Mouse (Mus musculus): ENCODE measurements around the gene Tmem102. TPM values are rescaled to one million over a fixed set of nuclear protein-coding genes. Genes with fewer than 3 reads are reported as not detected.

Tmem102 gene
- total RNA-seq, 2 experiments from 2014 or later, result not detected

DNA sequence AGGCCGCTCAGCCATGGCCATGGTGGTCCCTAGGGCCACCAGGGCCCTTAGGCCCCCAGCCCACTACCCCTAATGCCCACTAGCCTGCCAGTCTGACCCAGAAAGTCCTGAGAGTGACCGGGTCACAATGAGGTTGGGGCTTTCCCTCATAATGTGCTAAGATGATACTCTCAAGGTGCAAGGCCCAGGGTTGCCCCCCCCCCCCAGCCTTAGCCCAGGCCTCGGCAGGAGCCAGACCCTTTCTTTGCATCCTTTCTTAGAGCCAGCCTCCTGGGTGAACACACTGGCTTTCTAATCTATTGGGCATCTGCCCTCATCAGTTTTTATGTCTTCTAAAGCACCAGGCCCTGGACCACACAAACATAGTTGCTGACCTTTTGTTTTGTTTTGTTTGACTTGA is 16.7 kb upstream of the Tmem102 start, which contains the start of gene Spem1:
Gene Spem1 (minus strand): TSS at position 101 of the 400 bp plus-strand sequence.
- no peak for ATAC-seq (ENCODE audit: poor library complexity, severe bottlenecking)

DNA sequence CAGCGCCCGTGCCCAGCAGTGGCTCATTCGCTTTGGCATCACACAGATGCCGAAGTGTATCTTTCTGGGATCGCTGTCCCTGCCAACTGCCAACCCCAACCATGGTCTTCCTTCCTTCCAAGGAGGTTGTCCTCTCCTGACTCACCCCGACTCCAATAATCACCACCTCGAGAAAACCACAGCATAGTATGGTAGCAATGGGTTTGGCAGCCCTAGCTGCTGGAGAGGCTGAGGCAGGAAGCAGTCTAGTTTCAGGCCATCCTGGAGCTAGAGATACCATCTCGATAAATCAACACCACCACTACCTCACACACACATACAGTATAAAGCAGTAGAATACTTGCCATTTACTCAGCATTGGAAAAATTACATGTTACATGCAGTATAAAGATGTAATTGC is 13.4 kb upstream of the Tmem102 start:
- ATAC-seq (ENCODE audit: poor library complexity, severe bottlenecking), result no peak

DNA sequence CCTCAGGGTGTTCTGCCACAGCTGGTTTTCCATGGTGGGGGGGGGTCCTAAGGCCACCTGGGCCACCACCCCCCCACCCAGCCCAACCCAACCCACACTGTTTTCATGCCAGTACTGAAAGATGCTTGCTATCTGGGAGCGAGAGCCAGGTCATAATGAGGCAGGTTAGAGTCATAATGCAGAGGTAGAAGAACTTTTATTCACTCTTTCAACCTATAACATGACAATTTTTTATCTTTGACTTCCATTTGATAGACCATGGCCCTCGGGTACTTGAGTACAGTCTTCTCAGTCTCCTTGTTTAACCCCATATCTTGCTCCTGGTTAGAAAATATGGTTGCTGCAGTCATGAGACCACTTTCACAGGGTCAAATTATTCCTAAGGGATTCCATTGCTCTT is 12.9 kb upstream of the Tmem102 start, which contains the start of gene Spem2:
Gene Spem2 (minus strand): TSS at position 101 of the 400 bp plus-strand sequence.
- ATAC-seq (ENCODE audit: poor library complexity, severe bottlenecking), result no peak

DNA sequence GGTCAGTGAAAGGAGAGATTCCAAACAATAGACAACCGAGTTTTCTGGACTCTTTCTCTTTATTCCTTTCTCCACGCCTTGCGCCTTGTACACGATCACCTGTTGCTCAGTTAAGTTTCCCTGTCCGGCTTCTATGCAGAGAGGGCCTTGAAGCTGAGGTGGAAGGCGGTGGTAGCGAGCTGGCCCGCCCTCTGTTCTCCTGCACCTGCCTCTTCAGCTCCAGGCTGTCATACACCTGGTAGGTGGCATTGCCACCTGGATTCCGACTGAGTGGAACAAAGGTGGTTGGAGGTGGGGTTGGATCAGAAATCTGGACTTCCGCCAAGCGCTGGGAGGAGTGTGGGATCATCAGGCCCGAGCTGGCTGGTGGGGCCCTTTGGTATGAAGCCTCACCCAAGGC is 11.1 kb upstream of the Tmem102 start:
- ATAC-seq (ENCODE audit: poor library complexity, severe bottlenecking), result no peak

DNA sequence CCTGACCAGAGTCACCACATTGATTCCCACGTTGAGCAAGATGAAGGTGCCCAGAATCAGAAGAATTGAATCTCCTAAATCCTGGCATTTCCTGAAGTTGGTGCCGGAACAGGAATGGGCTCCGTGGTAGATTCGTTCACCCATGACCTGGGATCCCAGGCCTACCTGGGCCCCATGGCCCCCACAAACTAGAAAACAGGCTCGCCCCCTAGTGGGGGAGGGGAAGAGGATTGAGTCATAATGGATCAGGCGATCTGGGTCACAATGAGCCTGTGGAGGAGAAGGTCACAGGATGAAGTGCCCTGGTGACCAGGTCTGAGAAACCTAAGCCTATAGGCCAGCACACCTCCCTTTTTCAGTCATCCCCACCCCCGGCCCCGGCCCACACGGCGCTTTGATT is 9.7 kb upstream of the Tmem102 start, which contains the start of gene Gm39566:
Gene Gm39566 (minus strand): TSS at position 144 of the 400 bp plus-strand sequence.
- no peak for ATAC-seq (ENCODE audit: poor library complexity, severe bottlenecking)

DNA sequence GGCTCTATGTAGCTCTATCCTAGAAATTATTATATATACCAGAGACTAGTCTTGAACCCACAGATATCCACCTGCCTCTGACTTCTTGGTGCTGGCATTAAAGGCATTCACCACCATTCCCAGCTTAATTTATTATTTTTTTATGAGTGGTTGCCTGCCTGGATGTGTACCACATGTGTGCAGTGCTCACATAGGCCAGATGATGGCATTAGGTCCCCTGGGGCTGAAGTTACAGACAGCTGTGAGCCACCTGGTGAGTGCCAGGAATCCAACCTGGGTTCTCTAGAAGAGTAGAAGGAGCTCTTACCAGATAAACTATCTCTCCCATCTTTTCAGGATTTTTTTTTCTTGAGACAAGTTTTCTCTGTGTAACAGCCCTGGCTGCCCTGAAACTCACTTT is 4.9 kb upstream of the Tmem102 start:
- no peak for ATAC-seq (ENCODE audit: poor library complexity, severe bottlenecking)

DNA sequence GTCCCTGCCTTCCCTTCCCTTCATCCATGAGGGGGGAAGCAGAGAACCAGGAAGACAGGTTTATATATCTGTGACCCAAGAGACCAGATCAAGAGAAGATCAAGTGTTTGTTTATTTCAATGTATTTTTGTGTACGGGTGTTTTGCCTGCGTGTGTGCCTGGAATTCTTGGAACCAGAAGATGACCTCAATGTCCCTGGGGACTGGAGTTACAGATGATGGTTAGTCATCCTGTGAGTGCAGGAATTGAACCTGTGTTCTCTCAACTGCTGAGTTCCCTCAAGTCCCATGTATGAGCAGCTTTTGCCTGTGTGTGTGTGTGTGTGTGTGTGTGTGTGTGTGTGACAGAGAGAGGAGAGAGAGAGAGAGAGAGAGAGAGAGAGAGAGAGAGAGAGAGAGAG is 2.2 kb upstream of the Tmem102 start:
- ATAC-seq (ENCODE audit: poor library complexity, severe bottlenecking), result no peak

DNA sequence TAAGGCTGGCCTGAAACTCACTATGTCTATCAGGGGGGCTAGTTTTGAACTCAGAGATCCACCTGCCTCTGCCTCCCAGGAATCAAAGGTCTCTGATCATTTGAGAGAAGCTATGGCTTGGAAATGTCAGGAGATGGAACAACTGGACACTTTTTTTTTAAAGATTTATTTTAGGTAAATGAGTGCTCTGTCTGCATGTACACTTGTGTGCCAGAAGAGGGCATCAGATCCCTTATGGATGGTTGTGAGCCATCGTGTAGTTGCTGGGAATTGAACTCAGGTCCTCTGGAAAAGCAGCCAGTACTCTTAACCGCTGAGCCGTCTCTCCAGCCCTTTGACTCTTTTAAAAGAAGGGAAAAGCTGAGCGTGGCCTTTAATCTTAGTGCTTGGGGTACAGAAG is 954 bp upstream of the Tmem102 start:
- no peak for ATAC-seq (ENCODE audit: poor library complexity, severe bottlenecking)

DNA sequence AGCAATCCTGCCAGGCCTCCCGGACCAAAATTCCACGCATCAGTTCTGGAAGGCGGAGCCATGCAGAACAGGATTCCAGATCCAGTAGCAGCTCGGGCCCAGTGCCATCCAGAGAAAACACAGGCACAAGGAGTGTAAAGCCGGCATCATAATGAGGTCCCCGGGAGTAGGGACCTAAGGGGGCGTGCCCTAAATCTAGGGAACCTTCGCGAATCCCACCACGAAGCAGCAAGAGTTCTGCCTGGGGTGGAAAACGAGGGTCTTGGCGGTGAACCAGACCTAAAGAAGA is 828 bp downstream of the Tmem102 start:
- ATAC-seq (ENCODE audit: poor library complexity, severe bottlenecking), result no peak

DNA sequence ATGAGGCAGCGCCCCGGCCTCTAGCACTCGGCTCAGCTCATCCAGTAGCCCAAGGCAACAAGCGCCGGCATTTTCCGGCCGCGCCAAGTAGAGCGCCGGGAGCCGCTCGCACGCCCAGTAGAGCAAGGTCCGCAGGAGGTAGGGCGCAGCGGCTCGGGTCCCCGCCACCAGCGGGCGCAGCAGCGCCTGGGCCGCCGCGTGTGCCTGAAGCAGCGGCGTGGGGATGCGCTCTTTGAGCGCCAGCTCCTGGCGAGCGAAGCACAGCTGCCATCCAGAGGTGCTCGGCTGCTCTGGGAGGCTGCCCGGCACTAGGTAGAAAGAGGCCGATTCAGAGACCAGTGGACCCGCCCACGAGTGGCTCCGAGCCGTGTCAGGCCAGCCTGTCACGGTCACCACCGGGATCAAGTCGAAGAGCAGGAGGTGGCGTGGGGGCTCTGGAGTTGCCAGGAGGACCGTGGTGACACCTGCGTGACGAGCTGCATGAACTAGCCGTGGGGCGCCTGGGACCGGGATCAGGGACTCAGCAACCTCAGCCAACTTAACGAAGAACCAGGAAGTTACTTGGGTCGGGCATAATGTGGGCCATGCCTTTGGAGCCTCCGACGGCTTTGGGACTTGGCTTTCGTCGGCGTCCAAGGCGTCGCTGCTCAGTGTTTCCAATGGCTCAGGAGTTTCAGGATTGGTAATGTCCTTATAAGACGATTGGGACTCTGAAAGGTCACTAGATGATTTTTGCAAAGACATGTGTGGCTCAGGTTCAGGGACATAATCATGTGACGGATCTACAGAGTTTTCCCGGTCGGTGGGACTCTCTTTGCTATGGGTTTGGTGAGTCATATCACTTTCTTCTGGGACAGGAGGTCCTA is 1.4 kb downstream of the Tmem102 start:
- peak; percentile 83 for ATAC-seq (ENCODE audit: poor library complexity, severe bottlenecking)

DNA sequence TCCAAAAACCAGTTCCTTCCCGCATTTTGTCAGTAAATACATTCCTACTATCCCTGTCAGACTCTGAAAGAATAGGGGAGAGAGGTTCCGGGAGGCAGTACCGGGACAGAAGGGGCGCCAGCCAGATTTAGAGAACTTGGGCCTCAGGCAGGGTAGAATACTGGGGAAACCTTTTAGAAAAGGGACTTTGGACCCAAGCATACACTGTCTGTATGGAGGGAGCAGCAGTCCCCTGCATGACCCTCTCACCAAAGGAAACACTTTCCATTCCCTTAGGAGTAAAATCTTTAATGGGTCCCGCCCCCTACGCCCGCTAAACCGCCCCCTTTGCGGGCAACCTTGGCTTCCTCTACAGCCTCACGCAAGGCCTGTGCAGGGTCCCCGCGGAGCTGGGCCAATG is 2.1 kb downstream of the Tmem102 start:
- peak; percentile 7; the same call in 1 of the 2 replicates for ATAC-seq (ENCODE audit: poor library complexity, severe bottlenecking)

DNA sequence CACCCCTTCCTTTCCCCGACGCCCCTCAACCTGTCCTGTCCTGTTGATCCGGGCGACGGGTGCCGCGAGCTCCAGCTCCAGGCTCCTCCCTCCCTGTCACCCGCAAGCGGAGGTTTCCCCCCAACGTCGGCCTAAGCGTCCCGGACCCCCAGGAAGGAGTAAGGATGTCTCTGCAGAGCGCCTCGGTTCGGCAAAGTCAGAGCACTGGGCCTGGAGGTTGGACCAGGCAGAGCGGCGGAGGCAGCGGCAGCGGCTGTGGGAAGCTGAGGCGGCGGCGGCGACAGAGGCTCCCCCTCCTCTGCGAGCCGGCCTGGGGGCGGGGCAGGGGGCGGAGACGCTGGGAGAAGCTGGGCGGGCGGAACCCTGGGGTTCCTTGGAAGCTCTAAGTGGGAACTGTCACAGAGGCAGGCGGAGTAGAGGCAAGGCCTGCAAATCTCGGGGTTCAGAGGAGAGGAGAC is 2.7 kb downstream of the Tmem102 start:
- peak; percentile 51 for ATAC-seq (ENCODE audit: poor library complexity, severe bottlenecking)

DNA sequence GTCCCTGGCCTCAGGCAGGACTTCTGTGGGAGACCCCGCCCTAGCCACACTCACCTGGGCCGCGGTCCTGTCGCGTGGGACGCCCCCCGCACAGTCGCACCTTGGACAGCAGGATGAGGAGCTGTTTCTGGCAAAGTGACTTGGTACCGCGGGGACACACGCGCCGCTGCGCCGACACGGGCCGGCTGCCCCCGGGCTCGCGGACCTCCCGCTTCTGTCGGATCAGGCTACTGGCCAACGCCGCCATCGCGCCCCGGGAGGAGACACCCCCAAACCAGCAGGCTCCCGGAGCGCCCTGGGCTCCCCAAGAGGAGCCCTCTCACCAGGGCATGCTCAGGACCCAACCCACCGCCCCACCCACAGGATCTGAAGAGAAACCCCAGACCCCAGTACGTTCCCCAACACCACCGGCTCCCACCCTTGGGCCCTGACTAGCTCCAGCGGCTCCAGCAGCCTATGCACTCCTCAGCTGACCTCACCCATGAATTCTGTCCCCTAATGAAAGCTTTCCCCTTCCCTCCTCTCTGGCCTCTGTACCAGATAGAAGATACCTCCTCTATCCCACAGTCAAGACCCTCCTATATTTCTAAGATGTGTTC is 3.9 kb downstream of the Tmem102 start, which contains the start of gene Fgf11:
Gene Fgf11 (minus strand): TSS at position 479 of the 599 bp plus-strand sequence.
- ATAC-seq (ENCODE audit: poor library complexity, severe bottlenecking), result no peak

DNA sequence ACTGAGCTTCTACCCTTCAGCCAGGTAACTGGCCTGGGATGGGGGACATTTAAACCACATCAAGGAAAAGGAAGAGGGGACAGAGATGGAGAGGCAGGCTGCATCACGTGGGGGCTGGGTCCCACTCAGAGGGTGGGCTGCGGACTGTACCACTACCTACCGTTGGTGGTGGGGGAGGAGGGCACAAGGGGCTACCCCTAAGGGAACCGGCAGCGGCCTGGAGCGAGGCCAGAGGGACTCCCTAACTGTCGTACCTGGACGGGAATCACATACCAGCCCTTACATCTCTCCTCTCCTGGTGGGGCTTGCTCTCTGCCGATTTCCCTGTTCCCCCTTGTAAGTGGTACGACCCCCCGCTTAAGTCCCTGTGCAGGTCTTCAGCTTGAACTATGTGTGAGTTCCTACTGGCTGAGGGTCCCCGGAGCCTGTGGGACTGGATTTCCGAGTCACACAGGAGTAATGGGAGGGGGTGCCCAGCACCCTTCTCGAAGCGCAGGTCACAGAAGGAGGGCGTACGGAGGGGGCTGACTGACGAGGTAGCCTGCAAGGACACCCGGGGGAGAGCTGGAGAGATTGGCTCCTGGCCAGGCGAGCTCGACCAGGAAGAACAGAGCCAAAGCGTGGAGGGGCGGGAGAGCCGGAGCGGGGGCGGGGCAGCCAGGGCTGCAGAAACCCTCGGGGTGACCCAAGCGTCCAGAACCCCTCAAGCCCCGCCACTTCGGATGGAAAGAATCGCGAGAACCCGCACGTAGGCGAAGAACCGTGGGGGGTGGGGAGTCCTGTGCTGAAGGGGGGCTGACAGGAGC is 4.8 kb downstream of the Tmem102 start:
- no peak for ATAC-seq (ENCODE audit: poor library complexity, severe bottlenecking)

DNA sequence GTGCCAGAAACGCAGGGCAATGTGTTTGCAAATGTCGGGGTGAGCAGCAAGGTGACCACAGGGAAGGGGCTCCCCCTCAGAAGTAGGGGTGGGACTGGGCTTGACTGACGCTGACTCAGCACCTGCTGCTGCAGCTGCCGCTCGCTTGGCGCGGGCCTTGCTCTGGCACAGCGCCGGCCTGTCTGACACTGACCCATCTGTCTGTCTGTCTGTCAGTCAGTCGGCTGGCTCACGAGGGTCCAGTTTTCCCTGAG is 5.4 kb downstream of the Tmem102 start:
- no peak for ATAC-seq (ENCODE audit: poor library complexity, severe bottlenecking)

DNA sequence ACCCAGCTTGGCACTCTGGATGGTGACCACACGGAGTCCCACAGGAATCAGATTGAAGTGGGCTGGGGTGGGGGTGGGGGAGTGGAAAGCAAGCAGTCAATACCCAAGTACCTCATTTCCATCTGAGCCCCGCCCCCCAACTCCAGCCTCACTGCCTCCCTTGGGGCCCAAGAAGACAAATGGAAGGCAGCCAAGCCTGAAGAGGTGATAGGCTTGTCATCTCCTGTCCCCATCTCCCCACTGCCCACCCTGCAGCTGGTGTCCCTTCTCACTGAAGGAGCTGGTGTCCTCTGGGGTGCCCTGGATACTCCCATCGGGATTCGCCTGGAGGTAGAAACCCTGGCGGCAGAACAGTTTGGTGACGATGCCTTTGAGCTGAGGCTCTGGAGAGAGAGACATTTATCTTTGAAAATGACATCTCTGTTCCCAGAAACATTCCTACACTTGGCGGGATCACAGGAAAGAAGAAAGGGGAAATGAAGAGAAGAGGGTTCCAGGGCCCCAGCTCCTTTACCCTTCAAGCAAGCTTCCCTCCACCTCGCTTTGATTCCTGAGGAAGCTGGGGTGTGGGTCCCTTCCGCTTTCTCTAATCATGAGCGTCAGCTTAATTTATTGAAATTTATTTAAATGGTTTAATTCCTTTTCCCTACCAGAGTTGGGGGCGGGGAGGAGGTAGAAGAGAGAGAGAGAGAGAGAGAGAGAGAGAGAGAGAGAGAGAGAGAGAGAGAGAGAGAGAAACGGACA is 5.9 kb downstream of the Tmem102 start:
- ATAC-seq (ENCODE audit: poor library complexity, severe bottlenecking), result no peak

DNA sequence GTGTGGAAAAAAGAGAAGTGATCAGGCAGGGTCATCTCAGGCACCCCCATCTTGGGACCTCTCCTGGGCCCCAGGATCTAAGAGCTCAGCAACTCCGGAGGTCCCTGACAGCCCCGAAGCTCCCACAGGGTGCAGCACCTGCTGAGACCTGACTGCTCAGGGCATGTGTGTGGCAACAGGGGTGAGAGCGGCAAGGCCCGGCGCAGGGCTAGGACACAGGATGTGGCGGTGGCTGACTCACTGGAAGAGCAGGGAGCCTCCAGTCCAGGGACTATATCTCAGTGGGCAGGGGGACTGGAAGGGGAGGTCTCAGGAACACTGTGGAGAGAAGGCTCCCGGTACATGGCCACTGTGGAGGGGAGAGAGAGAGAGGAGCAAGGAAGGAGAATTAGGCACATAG is 7.5 kb downstream of the Tmem102 start:
- no peak for ATAC-seq (ENCODE audit: poor library complexity, severe bottlenecking)

DNA sequence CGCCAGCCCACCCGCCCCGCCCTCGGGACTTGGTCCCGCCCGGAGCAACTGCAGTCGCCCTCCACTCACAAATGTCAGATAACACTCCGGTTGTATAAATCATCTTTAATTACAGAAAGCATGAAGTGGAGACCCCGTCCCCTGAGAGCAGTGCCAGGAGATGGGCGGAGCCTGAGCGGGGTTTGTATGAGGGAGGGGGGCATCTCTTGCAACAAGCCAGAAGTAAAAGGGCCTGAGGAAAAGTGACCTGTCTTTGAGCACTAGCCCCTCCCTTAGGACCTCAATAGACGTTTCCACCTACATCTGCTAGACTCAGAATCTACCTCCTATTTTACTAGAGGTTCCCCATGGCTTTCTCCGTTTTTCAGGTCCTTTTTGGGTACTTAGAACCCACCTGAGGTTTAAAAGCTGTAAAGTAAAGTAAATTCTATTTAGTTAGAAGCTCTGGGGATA is 9.4 kb downstream of the Tmem102 start:
- no peak for ATAC-seq (ENCODE audit: poor library complexity, severe bottlenecking)

DNA sequence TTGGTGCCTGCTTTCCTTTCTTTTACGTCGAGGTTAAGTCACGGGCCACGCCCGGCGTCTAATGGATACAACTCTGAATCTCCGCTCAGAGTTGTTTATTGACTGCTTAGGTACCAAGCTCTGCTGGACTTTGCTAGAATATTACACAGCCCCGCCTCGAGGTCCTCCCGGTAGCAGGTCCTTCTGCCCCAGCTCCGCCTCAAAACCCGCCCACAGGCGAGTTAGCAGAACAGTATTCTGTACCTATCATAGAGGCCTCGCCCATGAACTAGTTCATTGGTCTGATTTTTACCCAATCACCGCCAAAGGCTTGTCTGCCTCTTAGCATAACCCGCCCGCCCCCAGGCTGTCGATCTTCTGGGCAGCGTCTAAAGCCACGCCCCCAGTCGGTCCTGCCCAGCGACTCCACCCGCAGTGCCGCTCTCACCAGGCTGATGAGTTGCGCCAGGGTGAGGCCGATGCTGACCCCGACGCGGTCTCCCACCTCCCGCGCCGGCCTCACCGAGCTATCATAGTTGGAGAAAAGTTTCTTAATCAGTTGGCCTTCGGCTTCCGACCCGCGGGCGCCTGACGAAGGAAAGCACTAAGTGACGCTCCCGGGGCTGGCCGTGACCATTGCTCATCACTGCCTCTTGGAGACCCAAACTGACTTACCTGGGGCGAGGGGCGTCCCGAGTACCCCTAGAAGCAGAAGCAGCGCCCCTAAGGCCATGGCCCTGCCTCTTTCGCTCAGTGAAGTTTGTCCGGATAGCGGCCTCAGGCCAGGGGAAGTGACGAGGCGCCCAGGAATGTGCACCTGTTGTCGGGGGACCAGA is 10.0 kb downstream of the Tmem102 start, which contains the start of gene Chrnb1:
Gene Chrnb1 (minus strand): TSS at position 776 of the 815 bp plus-strand sequence.
- peak; percentile 98 for ATAC-seq (ENCODE audit: poor library complexity, severe bottlenecking)

DNA sequence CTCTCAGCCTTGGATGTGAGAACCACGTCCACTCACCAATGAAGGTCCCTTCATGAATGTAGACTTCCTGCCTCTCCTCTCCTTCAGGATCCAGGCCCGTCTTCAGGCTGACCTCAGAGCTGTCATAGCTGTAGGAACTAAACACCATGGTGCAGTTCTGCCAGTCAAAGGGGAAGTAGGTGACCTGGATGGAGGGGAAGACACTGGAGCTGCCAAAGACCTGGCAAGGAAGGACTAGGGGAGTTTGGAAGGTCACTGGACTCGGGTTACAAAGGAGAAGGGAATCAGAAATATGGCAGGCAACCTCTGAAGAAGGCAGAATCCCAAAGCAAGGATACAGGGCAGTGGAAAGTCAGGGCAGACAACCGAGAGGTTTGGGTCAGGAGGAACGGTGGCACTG is 12.0 kb downstream of the Tmem102 start:
- no peak for ATAC-seq (ENCODE audit: poor library complexity, severe bottlenecking)

Measured in megakaryocyte, adult 5-6 weeks (primary cell).